Mouse (Mus musculus) CH12F3 (cell line): ENCODE measurements around the gene Crygn.

Source experiments
- in situ Hi-C: fragments of 300-500 bp; cut with MboI; formaldehyde crosslinking; loops from 2 replicates; pipeline ENCODE4 v1.14.3; 2020; ENCODE audit warnings: low sequenced_read_pairs

Crygn gene

GRCm38 (mm10) chr5:24749731-24750130 lies 8.1 kb downstream of the Crygn start:
- in situ Hi-C loops = no loop called here

- in situ Hi-C loops = no loop called here
These were observed 10.3 kb downstream of the Crygn start for GRCm38 (mm10) chr5:24747533-24747932.

GRCm38 (mm10) chr5:24743956-24744355 lies 13.9 kb downstream of the Crygn start:
- in situ Hi-C loops = no loop called here

GRCm38 (mm10) chr5:24741172-24741885 lies 16.5 kb downstream of the Crygn start:
- in situ Hi-C loops = no loop called here

- in situ Hi-C loops = no loop called here
These were observed 18.6 kb downstream of the Crygn start for GRCm38 (mm10) chr5:24739141-24739753.

GRCm38 (mm10) chr5:24738517-24738916 lies 19.3 kb downstream of the Crygn start:
- in situ Hi-C loops = no loop called here

- in situ Hi-C loops = no loop called here
These were observed 20.2 kb downstream of the Crygn start for GRCm38 (mm10) chr5:24737595-24737994.

GRCm38 (mm10) chr5:24733771-24734426 lies 23.9 kb downstream of the Crygn start:
- in situ Hi-C loops = no loop called here

- in situ Hi-C loops = no loop called here
These were observed 24.7 kb downstream of the Crygn start for GRCm38 (mm10) chr5:24733134-24733533.

GRCm38 (mm10) chr5:24730986-24731385 lies 26.8 kb downstream of the Crygn start:
- in situ Hi-C loops = no loop called here

GRCm38 (mm10) chr5:24730488-24730871 lies 27.3 kb downstream of the Crygn start, which contains the start of gene Wdr86:
Gene Wdr86 (minus strand): TSS chr5:24730727.
- in situ Hi-C loops = no loop called here

- in situ Hi-C loops = no loop called here
These were observed 27.9 kb downstream of the Crygn start for GRCm38 (mm10) chr5:24729797-24730487.

GRCm38 (mm10) chr5:24726901-24727836 lies 30.6 kb downstream of the Crygn start:
- in situ Hi-C loops = no loop called here

GRCm38 (mm10) chr5:24725897-24726296 lies 31.9 kb downstream of the Crygn start:
- in situ Hi-C loops = no loop called here

GRCm38 (mm10) chr5:24724805-24725204 lies 33.0 kb downstream of the Crygn start:
- in situ Hi-C loops = no loop called here

GRCm38 (mm10) chr5:24724270-24724634 lies 33.6 kb downstream of the Crygn start:
- in situ Hi-C loops = no loop called here

GRCm38 (mm10) chr5:24723527-24724269 lies 34.1 kb downstream of the Crygn start:
- in situ Hi-C loops = no loop called here

- in situ Hi-C loops = no loop called here
These were observed 38.0 kb downstream of the Crygn start for GRCm38 (mm10) chr5:24719852-24720251.

GRCm38 (mm10) chr5:24718076-24718475 lies 39.7 kb downstream of the Crygn start:
- in situ Hi-C loops = no loop called here

- in situ Hi-C loops = no loop called here
These were observed 43.8 kb downstream of the Crygn start for GRCm38 (mm10) chr5:24713987-24714386.
